Mouse (Mus musculus) frontal cortex, adult (tissue): Measurements from ENCODE around the gene Evpl.
"Not testable (repeated sequence)": the region's sequence is repeated elsewhere in the genome, so short reads cannot be mapped to it uniquely, and the experiment has no call there.

ENCODE experiments used
- ATAC-seq: cut with Nextera tagmentation; 2 replicates; pipeline ENCODE4 v1.9.2; 2017; ENCODE audit warnings: mild to moderate bottlenecking, moderate library complexity, mixed read lengths; ENCODE audit not compliant: low TSS enrichment

Gene Evpl

DNA sequence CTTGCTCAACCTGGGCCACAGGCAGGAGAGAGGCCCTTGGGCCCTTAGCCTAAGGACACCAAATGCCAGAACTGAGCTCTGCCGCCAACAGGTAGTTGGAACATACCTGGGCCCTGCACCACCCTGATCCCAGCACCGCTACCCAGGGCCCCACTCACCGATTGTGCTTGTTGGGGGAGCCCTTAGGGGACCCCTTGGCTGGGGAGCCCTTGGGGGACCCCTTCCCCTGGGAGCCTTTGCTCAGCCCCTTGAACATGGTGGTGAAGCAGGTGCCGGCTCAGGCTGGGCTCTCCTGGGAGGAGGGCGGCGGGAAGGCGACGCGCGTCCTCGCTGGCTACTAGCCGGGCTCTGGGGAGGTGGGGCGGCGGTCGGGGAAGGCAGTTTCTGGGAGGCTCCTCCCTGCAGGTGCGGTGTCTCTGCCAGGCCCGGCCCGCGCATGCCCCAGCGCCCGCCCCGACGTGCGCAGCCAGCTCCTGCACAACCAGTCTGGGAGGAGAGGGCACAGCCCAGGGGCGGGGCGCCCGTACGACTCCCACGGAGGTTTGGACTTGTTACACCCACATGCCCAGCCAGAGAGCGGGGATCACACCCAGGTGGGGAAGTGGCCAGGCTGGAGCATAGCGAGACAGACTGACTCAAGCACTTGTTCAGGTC lies at the start of gene Evpl:
Evpl (minus strand) TSS at position 336 of the 654 bp plus-strand sequence.
- no peak for ATAC-seq

DNA sequence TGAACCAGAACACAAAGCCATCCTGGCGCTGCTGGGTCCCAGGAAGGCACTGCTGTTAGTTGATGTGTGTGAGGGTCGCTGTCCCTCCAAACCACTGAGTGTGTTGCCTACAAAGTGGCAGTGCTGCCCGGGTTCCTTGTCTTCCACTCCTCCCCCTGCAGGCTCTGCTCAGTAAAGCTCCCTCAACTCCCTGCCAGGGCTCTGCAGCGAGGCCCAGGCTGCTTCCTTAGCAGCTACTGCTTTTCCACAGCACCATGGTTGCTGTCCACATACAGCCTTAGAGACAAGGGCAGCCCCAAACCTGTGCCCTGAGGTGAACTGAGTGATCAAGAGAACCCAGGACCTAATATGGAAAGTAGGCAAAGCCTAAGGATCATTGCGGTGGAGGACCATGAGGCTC lies 49.5 kb upstream of the Evpl start:
- ATAC-seq = no peak

DNA sequence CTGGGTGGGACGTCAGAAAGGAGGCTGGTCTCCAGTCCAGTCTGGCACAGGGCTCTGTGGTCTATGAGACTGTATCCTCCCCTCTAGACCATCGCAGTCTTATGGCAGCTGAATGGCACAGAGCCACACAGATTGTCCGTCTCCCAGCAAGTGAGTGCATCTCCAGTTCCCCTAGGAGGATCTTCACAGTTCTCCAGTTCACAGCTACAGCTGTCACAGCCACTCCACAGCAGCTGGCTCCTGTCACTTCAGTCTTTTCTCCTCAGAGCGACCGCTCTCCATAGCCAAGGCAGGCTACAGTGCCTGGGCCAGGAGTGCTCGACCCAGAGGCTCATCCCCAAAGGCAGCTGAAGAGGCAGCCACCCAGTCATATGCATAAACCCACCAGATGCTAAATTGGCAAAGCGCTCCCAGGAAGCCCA lies 47.9 kb upstream of the Evpl start:
- no peak for ATAC-seq

DNA sequence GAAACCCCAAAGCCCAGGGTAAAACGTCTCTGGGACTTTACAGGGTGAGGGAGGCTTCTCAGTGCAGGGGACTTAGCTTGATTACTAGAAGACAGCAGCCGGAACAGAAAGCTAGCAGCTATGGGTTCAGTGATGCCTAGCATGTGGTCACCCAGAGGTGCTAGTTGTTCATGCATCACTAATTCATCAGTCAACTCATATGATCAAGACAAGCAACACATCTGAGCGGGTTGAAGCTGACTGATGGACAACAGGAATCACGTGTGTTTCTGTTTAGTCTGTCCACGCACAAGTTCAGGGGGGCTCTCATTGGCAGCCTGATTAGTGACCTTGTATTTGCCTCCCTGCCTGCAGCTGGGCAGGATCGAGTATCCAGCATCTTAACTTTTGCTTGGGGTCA lies 46.1 kb upstream of the Evpl start:
- no peak for ATAC-seq

DNA sequence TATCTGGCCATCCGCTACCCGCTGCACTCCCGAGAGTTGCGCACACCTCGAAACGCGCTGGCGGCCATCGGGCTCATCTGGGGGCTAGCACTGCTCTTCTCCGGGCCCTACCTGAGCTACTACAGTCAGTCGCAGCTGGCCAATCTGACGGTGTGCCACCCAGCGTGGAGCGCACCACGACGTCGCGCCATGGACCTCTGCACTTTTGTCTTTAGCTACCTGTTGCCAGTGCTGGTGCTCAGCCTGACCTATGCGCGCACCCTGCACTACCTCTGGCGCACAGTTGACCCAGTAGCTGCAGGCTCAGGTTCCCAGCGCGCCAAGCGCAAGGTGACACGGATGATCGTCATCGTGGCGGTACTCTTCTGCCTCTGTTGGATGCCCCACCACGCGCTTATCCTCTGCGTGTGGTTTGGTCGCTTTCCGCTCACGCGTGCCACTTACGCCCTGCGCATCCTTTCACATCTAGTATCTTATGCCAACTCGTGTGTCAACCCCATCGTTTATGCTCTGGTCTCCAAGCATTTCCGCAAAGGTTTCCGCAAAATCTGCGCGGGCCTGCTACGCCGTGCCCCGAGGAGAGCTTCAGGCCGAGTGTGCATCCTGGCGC lies 45.1 kb upstream of the Evpl start:
- ATAC-seq = no peak

DNA sequence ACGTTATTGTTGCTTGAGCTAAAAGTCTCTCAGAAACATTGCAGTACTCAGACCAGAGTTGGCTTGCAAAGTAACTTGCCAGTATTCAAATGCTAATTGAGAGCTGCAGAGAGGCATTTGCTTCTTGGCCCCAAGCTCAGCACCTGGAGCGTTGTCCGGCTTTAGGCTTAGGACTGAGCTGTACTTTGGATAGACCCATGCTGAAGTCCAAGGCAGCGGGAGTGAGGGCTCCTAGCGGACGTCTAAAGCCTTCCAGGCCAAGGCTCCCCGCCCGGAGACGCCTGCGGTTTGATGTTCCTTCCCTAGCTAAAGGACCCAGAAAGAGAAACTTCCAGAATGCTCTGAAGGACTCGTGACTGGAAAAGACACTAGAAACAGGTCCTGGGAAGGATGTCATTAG lies 44.2 kb upstream of the Evpl start:
- no peak for ATAC-seq

DNA sequence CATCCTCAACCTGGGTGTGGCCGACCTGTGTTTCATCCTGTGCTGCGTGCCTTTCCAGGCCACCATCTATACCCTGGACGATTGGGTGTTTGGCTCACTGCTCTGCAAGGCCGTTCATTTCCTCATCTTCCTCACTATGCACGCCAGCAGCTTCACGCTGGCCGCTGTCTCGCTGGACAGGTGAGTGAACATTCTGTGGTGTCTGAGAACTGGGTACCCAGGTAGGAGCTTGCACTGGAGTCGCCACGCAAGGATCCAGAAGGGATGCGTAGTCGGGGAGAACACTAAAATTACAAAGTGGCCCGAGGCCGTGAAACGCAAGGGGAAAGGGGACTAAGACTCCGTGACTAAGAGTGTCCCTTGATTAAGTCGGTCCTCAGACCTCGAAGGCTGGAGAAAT lies 43.8 kb upstream of the Evpl start:
- ATAC-seq = no peak

DNA sequence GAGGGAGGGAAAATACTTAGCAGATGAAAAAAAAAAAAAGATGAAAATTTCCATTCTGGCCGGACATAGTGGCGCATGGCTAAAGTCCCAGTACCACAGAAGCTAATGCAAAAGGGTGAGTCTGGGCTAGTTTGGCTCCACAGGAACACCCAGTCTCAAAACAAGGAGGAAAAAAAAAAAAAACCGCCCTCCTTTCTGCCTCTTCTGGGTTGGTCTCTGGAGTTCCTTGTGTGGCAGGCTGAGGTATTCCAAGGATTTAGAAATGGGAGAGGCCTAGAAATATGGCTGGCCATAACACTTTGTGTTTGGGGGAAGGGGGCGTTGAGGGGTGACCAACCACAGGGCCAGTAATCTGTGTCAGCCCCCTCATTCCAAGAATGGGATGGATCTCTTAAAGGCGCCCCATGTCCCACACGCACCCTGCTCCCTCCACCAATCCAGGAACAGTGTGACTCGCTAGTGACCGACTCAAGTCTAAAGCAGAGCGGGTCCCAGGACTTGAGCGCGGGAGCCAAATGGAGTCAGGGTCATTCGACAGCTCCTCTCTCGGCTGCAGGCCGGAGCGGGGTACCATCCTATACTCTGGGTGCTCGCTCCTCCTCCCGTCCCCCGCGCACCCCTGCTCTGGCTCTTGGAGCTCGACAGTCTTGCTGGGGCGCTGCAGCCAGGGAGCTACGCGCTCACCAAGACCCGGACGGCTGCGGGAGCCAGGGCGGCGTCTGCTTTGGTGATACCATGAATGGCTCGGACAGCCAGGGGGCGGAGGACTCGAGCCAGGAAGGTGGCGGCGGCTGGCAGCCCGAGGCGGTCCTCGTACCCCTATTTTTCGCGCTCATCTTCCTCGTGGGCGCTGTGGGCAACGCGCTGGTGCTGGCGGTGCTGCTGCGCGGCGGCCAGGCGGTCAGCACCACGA lies 43.1 kb upstream of the Evpl start, which contains the start of gene Galr2:
Galr2 (plus strand) TSS at position 189 of the 913 bp plus-strand sequence.
- no peak for ATAC-seq

DNA sequence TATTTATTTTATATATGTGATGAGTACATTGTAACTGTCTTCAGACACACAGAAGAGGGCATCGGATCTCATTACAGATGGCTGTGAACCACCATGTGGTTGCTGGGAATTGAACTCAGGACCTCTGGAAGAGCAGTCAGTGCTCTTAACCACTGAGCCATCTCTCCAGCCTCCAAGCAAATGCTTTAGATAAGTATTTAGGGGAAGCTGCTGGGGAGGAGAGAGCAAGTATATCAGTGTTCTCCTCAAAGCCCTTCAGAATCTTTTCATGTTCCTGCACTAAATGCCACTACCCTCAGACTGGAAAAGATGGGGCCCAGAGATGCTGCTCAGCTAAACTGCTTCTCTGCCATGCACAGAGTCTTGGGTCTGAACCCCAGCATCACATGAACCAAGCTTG lies 39.3 kb upstream of the Evpl start:
- not testable (repeated sequence) for ATAC-seq

DNA sequence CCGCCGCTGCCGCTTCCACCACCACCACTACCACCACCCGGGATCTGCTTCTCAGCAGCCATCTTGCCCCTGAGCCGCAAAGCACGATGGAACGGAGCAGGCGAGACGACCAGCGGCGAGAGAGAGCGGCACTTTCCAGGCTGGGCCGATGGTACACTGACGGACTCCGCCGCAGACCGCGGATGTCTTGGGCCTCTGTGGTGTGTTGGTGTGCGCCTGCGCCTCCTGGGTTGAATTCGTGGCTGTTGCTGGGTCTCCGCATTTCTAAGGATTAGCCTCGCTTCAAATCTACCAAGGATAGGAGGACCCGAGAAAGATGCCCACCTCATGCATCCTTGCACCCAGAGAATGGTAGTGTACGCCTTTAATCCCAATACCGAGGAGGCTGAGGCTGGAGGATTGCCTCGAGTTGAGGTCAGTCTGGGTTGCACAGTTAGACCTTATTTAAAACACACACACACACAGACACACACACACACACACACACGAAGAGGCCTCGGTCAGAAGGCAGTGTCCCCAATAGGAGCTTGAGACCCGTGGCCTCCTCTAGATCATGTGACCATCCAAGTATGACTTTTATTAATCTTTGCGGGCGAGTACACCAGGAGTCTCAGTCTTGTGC lies 36.3 kb upstream of the Evpl start, which contains the start of gene Srp68:
Srp68 (minus strand) TSS at position 173 of the 622 bp plus-strand sequence.
- peak; percentile 100 for ATAC-seq

DNA sequence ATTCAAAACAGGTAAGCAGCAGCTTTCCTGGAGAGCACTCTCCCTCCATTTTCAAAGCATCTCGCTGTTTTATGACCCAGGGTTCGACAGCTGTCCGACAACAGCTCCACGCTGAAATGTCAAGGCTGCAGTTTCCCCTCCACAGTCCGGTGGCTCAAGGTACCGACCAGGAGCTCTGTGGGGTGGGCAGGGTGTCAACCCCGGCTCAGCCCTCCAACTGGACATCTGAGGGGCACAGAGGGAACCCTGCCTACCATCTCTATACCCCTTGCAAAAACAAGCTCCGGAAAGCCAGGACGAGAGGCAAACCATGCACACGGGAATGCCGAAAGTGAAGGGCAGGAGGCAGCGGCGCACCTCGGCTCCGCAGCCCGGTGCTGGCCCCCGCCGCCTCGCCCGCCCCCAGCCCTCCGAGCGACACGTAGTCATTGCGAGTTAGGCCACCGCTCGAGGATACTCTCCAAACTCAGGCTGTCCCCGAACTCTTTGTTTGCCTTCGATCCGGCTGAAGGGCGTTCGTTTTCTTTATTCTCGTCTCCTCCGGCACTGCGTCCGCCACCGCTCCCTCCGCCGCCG lies 35.7 kb upstream of the Evpl start:
- ATAC-seq = peak; percentile 58; the same call in 1 of the 2 replicates

DNA sequence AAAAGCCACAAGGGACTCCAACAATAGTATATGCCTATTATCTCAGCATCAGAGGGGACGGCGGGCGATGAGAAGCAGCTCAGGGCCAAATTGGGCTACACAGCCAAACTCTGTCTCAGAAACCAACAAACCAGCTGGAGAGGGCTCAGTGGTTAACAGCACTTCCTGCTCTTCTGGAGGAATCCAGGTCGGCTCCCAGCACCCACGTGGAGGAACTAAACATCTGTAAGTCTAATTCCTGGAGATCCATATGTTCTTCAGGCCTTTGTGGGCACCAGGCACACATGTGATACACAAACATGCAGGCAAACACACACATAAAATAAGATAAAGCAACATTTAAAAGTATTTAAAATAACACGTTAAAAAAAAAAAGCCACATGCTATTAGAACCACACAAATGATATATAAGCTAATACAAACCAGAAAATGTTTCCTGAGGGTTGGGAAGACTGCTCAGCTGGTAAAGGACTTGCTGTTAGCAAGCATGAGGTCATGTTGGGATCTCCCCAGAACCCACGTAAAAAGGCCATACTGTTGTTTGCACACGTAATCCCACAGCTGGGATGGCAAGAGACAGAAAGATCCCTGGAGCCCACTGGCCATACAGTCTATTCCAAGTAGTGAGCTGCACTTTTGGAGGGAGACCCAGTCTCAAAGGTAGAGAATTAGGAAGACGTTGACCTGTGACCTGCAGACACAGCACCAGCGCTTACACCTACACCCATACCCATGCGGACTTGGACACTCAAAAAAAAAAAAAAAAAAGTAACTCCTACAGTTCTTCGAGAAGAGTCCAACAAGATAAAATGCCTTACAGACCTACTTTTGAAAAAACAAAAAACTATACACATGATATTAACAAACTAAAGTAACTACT lies 35.0 kb upstream of the Evpl start:
- no peak for ATAC-seq

DNA sequence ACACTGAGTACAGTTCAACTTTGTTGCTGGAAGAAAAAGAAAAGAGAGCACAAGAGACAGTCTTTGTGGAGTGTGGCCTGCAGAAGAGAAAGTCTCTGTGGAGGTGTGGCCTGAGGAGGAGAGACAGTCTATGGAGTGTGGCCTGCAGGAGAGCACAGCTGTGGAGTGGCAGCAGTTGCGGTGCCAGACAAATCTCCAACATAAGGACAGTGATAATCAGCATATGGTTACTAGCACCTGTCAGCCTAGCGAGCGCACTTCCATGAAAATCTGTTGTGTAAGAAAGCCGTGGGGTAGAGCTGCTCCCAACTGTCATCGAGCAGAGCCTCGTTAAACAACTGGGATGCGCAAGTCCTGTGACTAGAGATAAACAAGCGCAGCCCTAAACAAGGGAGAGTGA lies 31.7 kb upstream of the Evpl start:
- ATAC-seq = no peak

DNA sequence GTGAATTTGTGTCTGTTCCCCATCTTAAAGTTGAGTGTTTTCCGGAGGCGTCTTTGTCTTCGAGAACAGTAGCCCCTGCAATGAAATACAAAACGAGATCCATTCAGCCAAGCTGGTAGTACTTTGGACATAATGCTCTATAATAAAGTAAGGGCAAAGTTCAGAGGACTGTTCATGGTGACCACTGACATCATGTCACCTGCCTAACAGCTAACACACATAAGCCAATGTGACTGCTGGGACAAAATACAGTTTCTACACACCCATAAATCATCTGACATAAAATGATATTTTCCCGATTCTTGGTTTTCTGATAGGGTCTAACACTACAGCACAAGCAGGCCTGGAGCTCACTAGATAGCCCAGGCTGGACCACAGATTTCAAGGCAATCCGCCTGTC lies 30.4 kb upstream of the Evpl start:
- no peak for ATAC-seq

DNA sequence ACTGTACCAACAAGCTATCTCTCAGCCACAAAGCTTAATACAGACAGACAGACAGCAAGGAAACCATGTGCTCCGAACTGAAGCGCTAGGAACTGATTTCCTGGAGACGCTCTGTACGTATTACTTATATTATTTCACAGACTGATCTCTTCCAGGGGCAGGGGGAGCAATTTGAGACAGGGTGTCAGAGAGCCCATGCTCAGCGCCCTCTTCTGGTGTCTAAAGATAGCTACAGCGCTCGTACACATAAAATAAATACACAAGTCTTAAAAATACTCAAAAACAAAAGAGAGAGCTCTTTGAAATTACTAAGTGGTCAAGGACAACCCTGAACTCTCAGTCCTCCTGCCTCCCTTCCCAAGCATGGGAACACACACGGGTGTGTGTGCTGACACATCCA lies 29.8 kb upstream of the Evpl start:
- ATAC-seq = no peak

DNA sequence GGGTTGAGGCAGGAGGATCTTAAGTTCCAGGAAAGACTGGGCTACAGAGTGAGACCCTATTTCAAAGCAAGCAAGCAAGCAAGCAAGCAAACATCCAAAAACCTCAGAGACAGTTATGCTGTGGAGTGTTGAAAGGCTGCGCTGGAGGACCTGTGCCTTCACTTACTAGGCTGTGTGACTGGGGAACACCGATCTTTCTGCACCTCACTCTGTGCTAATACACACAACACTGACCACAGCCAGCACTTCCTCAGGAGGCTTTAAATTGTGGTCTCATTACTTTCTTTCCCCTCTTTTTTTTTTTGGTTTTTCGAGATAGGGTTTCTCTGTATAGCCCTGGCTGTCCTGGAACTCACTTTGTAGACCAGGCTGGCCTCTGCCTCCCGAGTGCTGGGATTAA lies 28.0 kb upstream of the Evpl start:
- ATAC-seq = no peak

DNA sequence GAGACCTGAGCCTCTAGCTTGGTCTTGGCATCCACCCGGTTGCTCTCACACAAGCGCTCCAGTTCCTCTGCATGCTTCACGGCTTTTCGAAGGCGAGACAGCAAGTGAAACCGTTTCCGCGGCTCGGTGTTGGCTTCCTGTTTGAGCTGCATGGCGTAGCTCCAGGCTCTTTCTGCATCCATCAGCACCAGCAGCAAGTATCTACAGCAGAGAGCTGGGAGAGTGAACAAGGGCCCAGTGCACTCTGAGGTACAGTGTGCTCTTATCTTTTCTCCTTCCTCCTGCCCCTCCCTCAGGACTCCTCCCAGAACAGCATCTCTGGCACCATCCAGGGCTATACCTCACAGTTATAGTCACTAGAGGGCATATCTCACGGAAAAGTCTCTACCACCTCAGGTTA lies 27.5 kb upstream of the Evpl start:
- ATAC-seq = peak; percentile 27; the same call in 1 of the 2 replicates

DNA sequence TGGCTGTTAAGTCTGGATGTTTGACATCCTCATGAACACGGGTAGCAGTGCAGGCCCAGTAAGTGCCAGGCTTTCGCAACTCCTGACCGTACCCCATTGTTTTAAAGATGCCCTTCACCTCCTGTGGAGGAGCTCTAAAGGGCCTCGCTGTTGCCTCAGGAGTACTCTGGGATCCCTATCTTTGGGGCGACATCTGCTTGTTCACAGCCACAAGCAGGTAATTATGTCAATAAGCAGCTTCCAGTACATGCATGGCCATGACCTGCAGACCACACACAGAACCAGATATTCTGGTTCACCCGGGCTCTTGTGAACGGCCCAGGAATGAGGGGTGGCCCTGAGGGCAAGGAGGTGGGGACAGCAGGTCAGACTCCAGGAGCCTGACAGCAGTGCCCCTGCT lies 22.4 kb upstream of the Evpl start:
- no peak for ATAC-seq

DNA sequence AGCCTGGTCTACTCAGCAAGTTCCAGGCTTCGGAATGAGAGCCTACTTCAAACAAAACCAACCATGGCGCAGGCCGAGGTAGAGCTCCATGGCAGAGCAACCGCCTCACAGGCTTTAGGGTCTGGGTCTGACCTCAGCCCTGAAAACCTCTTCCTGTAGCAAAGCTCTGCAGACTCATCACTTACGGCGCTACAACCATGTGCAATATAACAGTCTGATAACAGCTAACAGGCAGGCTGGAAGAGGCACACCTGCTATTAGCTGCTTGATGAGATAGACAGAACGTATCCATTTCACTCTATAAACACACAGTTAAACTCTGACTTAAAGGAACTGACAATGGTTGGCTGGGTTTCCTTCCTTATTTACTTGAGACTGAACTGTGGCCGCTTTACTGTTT lies 21.6 kb upstream of the Evpl start:
- no peak for ATAC-seq

DNA sequence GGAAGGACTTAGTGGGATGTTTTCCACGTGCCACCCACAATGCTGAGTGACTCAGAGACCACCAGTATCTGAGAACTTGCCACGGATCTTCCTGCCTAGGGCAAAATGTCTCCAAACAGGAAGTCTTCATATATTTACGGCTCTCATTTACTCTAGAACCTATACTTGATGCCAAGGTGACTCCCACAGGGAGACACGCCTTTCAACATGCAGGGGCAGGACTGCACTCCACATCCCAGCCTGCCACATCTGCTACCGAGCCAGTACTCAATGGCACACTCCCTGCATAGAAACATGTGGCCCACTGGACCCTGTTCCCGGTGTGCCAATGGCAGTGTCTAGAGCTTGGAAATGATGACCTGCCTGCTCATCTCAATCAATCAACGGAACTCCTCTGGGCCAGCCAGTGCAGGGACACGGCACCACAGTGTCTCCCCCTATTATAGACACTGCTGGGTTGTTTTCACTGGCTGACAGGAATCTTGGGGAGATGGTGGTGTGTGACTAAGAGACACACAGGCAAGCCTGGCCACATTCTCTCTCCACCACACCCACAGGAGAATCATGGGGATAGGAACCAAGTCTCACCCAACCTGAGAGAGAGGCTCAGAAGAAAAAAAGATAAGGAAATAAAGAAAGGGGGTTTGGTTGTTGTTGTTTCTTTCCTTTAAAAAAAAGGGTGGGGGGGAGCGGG lies 18.3 kb upstream of the Evpl start:
- no peak for ATAC-seq
